Mouse (Mus musculus): ENCODE data around the gene BC048562. TPM values are rescaled to one million over a fixed set of nuclear protein-coding genes. Genes with fewer than 3 reads are reported as not detected.

BC048562 gene
- polyA plus RNA-seq, 1 experiment from 2014 or later, result not detected

DNA sequence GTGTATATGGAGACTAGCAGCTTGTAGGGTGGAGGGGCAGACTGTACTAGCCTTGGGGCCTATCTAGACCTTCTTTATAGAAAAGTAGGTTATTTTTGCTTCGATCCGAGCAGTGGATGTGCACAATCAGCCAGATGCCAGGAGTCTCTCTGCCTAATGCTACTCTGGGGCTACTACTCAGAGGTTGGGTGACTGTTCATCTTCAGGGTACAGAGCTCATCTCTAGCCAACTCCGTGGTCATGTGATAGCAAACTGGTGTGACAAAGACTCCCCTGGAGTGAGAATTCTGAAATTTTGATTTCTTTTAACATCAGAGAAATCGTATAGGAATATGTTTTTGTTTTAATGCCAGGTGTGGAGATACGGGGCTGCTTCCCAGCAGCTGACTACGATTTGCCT lies 16.6 kb downstream of the BC048562 start:
- DNase-seq, result no peak
- Histone ChIP-seq H3K27ac (ENCODE audit: low read depth) (no peak overlapping the region), H3K4me2 (ENCODE audit: low read depth, low read length) (peak overlapping the region; percentile 100), H3K9ac (replicated peaks) (no peak overlapping the region), H3K9me3 (ENCODE audit: low read length) (no peaks in the 10 kb centered on the region), H3K27me3 (ENCODE audit: insufficient read depth, low read length) (no peaks in the 10 kb centered on the region), H3K36me3 (replicated peaks; ENCODE audit: insufficient read depth, low read length) (no peaks in the 10 kb centered on the region), H3K4me3 (ENCODE audit: low read depth, low read length) (peak overlapping the region; percentile 66; the same call in 1 of the 2 replicates), H3K4me1 (ENCODE audit: insufficient read depth) (peaks cover 24% of the 10 kb centered on the region)
- ATAC-seq, result peak; percentile 27
- WGBS (ENCODE audit: insufficient replicate concordance), result 41% methylated on average over 6 of the region's 6 CpGs
- TF ChIP-seq CTCF (IDR thresholded peaks at IDR 0.05; ENCODE audit: low read depth) (no peak), EP300 (IDR thresholded peaks at IDR 0.05; ENCODE audit: low read depth) (no peak)

GRCm38 (mm10) chr9:108453458-108453857 lies 17.2 kb downstream of the BC048562 start:
- DNase-seq (no peak), ATAC-seq (no peak)
- no peak for TF ChIP-seq CTCF (IDR thresholded peaks at IDR 0.05; ENCODE audit: low read depth)
- WGBS (ENCODE audit: insufficient replicate concordance), result 74% methylated on average over 4 of the region's 4 CpGs
- Histone ChIP-seq H3K27ac (ENCODE audit: low read depth) (no peak overlapping the region), H3K4me2 (ENCODE audit: low read depth, low read length) (no peak overlapping the region), H3K4me3 (ENCODE audit: low read depth, low read length) (no peak overlapping the region), H3K9me3 (ENCODE audit: low read length) (no peaks in the 10 kb centered on the region), H3K27me3 (ENCODE audit: insufficient read depth, low read length) (no peaks in the 10 kb centered on the region), H3K4me1 (ENCODE audit: insufficient read depth) (peaks cover 24% of the 10 kb centered on the region), H3K9ac (replicated peaks) (no peak overlapping the region), H3K36me3 (replicated peaks; ENCODE audit: insufficient read depth, low read length) (no peaks in the 10 kb centered on the region)

- H3K27ac ChIP-seq (ENCODE audit: low read depth), result no peak overlapping the region
- no peak overlapping the region for H3K4me2 ChIP-seq (ENCODE audit: low read depth, low read length)
- H3K4me3 ChIP-seq (ENCODE audit: low read depth, low read length), result no peak overlapping the region
- ATAC-seq (no peak), DNase-seq (no peak)
- H3K9me3 ChIP-seq (ENCODE audit: low read length), result no peaks in the 10 kb centered on the region
- H3K27me3 ChIP-seq (ENCODE audit: insufficient read depth, low read length), result no peaks in the 10 kb centered on the region
- TF ChIP-seq EP300 (IDR thresholded peaks at IDR 0.05; ENCODE audit: low read depth) (no peak), CTCF (IDR thresholded peaks at IDR 0.05; ENCODE audit: low read depth) (no peak)
- no peaks in the 10 kb centered on the region for H3K36me3 ChIP-seq (replicated peaks; ENCODE audit: insufficient read depth, low read length)
- H3K9ac ChIP-seq (replicated peaks), result no peak overlapping the region
- H3K4me1 ChIP-seq (ENCODE audit: insufficient read depth), result peaks cover 24% of the 10 kb centered on the region
- 71% methylated on average over 6 of the region's 6 CpGs for WGBS (ENCODE audit: insufficient replicate concordance)
Observed at GRCm38 (mm10) chr9:108454429-108454828, 18.1 kb downstream of the BC048562 start.

DNA sequence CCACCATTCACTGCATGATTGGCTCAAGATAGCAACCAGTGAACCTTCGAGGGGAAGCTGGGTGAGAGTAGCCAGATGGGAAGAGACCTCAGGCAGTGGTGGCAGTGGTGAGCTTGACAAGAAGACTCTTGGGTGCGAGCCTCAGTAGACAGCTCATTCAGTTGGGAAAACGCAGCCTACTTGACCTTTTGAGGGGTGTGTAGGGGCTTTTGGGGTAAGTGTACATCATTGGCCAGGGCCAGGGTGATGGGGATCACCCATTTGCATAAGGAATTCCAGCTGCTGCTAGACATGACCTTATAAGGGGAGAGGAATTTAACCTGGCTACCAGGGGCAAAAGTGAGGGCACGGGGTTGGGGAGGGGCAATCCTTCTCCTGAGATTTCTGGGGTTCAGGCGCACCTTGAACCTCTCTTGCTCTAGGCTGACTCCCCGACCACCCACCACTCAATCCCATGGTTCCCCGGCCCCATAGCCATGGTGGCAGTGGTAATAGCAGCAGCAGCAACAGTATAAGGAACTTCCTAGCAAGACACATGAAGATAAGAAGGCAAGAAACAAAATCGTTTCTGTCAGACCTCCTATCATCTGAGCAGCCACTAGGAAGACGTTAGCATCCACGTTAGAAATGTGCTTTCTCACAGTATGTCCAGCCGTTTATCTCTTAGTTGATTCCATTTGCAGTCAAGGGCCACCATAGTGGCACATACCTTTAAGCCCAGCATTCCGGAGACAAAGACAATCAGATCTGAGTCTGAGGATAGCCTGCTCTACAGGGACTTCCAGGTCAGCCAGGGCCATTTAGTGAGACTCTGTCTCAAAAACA lies 19.7 kb downstream of the BC048562 start:
- peaks cover 20% of the 10 kb centered on the region for H3K4me1 ChIP-seq (ENCODE audit: insufficient read depth)
- 60% methylated on average over 12 of the region's 12 CpGs for WGBS (ENCODE audit: insufficient replicate concordance)

GRCm38 (mm10) chr9:108456953-108457352 lies 20.7 kb downstream of the BC048562 start:
- H3K27me3 ChIP-seq (ENCODE audit: insufficient read depth, low read length), result no peaks in the 10 kb centered on the region
- no peak overlapping the region for H3K9ac ChIP-seq (replicated peaks)
- WGBS (ENCODE audit: insufficient replicate concordance), result 77% methylated on average over 10 of the region's 10 CpGs
- H3K4me1 ChIP-seq (ENCODE audit: insufficient read depth), result peaks cover 20% of the 10 kb centered on the region
- no peak for ATAC-seq
- H3K4me3 ChIP-seq (ENCODE audit: low read depth, low read length), result no peak overlapping the region
- H3K4me2 ChIP-seq (ENCODE audit: low read depth, low read length), result no peak overlapping the region
- no peak for DNase-seq
- H3K9me3 ChIP-seq (ENCODE audit: low read length), result no peaks in the 10 kb centered on the region
- no peak for TF ChIP-seq CTCF (IDR thresholded peaks at IDR 0.05; ENCODE audit: low read depth)
- no peak for TF ChIP-seq EP300 (IDR thresholded peaks at IDR 0.05; ENCODE audit: low read depth)
- H3K36me3 ChIP-seq (replicated peaks; ENCODE audit: insufficient read depth, low read length), result no peaks in the 10 kb centered on the region
- no peak overlapping the region for H3K27ac ChIP-seq (ENCODE audit: low read depth)

More for the DNA sequence above, 19.7 kb downstream of the BC048562 start:
- Histone ChIP-seq H3K9ac (replicated peaks) (no peak overlapping the region), H3K4me2 (ENCODE audit: low read depth, low read length) (no peak overlapping the region), H3K27ac (ENCODE audit: low read depth) (no peak overlapping the region), H3K4me3 (ENCODE audit: low read depth, low read length) (no peak overlapping the region), H3K27me3 (ENCODE audit: insufficient read depth, low read length) (no peaks in the 10 kb centered on the region), H3K9me3 (ENCODE audit: low read length) (no peaks in the 10 kb centered on the region), H3K36me3 (replicated peaks; ENCODE audit: insufficient read depth, low read length) (no peaks in the 10 kb centered on the region)
- ATAC-seq, result no peak
- DNase-seq, result no peak
- no peak for TF ChIP-seq EP300 (IDR thresholded peaks at IDR 0.05; ENCODE audit: low read depth)
- no peak for TF ChIP-seq CTCF (IDR thresholded peaks at IDR 0.05; ENCODE audit: low read depth)

GRCm38 (mm10) chr9:108459939-108460318 lies 23.6 kb downstream of the BC048562 start:
- Histone ChIP-seq H3K9me3 (ENCODE audit: low read length) (no peaks in the 10 kb centered on the region), H3K4me1 (ENCODE audit: insufficient read depth) (peaks cover 18% of the 10 kb centered on the region), H3K4me3 (ENCODE audit: low read depth, low read length) (peak overlapping the region; percentile 73), H3K36me3 (replicated peaks; ENCODE audit: insufficient read depth, low read length) (peaks cover 15% of the 10 kb centered on the region), H3K4me2 (ENCODE audit: low read depth, low read length) (peak overlapping the region; percentile 85), H3K9ac (replicated peaks) (peak overlapping the region; percentile 88; the same call in 1 of the 2 replicates), H3K27me3 (ENCODE audit: insufficient read depth, low read length) (no peaks in the 10 kb centered on the region), H3K27ac (ENCODE audit: low read depth) (peak overlapping the region; percentile 81)
- TF ChIP-seq CTCF (IDR thresholded peaks at IDR 0.05; ENCODE audit: low read depth) (no peak), EP300 (IDR thresholded peaks at IDR 0.05; ENCODE audit: low read depth) (no peak)
- DNase-seq (no peak), ATAC-seq (peak; percentile 7)
- WGBS (ENCODE audit: insufficient replicate concordance), result 75% methylated on average over 1 of the region's 1 CpGs

Data from liver, postnatal 0 days (tissue).